Mouse (Mus musculus) G1E (cell line): ENCODE results near the gene Iqcn. TPM values are rescaled to one million over a fixed set of nuclear protein-coding genes. Genes with fewer than 3 reads are reported as not detected.

Experiments used
- ATAC-seq: 2 replicates; pipeline ENCODE4 v1.8.0; 2016; ENCODE audit warnings: mild to moderate bottlenecking; ENCODE audit not compliant: insufficient number of reproducible peaks, poor library complexity, low FRiP score, severe bottlenecking; ENCODE audit errors: extremely low read depth
- DNase-seq: peaks from one replicate; pipeline ENCODE4 v3.0.0; 2012; ENCODE audit warnings: low spot score
- H3K27me3 ChIP-seq: 2 replicates; pipeline ENCODE4 v1.6.1; 2012; ENCODE audit warnings: mild to moderate bottlenecking, low read length, inconsistent platforms; ENCODE audit not compliant: insufficient read depth
- H3K36me3 ChIP-seq: replicated peaks from 2 replicates; pipeline ENCODE3; 2012; ENCODE audit warnings: mild to moderate bottlenecking, inconsistent platforms
- H3K4me1 ChIP-seq: 2 replicates; pipeline ENCODE4 v1.6.1; 2012; ENCODE audit warnings: low read depth, low read length, inconsistent platforms, mixed read lengths; ENCODE audit not compliant: insufficient read depth
- H3K4me3 ChIP-seq: 2 replicates; pipeline ENCODE4 v1.5.1; 2012; ENCODE audit warnings: low read depth, mild to moderate bottlenecking, inconsistent platforms, low read length, moderate library complexity, mixed read lengths
- H3K9me3 ChIP-seq: replicated peaks from 2 replicates; pipeline ENCODE4 v1.6.1; 2012; ENCODE audit warnings: inconsistent platforms
- CTCF ChIP-seq: IDR thresholded peaks from 2 replicates; pipeline ENCODE4 v1.5.1; 2012; ENCODE audit warnings: low read depth, low read length, inconsistent platforms, mixed read lengths
- GATA1 ChIP-seq: IDR thresholded peaks from 2 replicates; pipeline ENCODE4 v1.6.1; 2012; ENCODE audit warnings: borderline replicate concordance, low read length, inconsistent platforms, mixed read lengths
- GATA2 ChIP-seq: IDR thresholded peaks from 2 replicates; pipeline ENCODE4 v1.6.1; 2012; ENCODE audit warnings: low read depth, low read length, inconsistent platforms, borderline replicate concordance
- POLR2AphosphoS5 ChIP-seq: IDR thresholded peaks from 2 replicates; pipeline ENCODE4 v1.6.1; 2012; ENCODE audit warnings: low read depth, low read length, inconsistent platforms; ENCODE audit not compliant: insufficient replicate concordance
- TAL1 ChIP-seq: conservative IDR thresholded peaks from 2 replicates; pipeline ENCODE4 v1.6.1; 2012; ENCODE audit warnings: low read depth, low read length, inconsistent platforms, mixed read lengths
- polyA plus RNA-seq: library from polyadenylated mRNA; stranded (reverse); fragments of >175 nt; gene quantifications from 2 replicates; pipeline ENCODE4 v1.2.3, GENCODE M21; 2012
- total RNA-seq, 2 experiments: library from RNA; stranded (forward) in 1 of 2; stranded (reverse) in 1 of 2; fragments of 200-1000 nt in 1 of 2; fragments of >200 nt in 1 of 2; fragmentation: Nextera tagmentation in 1 of 2; gene quantifications; 2 replicates each; pipeline ENCODE4 v1.2.3; 2014 to 2017

The Iqcn gene
- total and polyA plus RNA-seq, 3 experiments: 0.05 TPM; not detected in 2

DNA sequence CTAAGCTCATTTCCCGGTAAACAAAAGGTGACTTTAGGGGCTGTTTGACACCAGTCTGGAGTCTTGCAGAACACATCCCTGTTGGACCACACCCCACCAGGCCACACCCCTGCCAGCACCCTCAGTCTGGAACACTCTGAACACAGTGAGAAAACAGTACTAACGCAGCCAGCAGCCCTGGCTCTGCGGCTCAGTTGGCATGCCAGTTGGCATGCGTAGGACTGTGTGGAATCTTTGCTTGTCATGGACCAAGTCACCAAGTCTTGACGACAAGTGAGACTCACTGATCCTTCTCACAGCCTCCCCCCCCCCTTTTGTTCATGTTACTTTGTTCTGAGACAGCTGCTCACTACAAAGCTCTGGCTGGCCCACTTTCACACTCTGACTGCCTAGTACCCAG lies 36.2 kb upstream of the Iqcn start:
- no peak for ATAC-seq
- peaks cover 37% of the 10 kb centered on the region for H3K4me1 ChIP-seq
- TF ChIP-seq GATA1 (no peak), CTCF (no peak), GATA2 (no peak), POLR2AphosphoS5 (no peak), TAL1 (no peak)

DNA sequence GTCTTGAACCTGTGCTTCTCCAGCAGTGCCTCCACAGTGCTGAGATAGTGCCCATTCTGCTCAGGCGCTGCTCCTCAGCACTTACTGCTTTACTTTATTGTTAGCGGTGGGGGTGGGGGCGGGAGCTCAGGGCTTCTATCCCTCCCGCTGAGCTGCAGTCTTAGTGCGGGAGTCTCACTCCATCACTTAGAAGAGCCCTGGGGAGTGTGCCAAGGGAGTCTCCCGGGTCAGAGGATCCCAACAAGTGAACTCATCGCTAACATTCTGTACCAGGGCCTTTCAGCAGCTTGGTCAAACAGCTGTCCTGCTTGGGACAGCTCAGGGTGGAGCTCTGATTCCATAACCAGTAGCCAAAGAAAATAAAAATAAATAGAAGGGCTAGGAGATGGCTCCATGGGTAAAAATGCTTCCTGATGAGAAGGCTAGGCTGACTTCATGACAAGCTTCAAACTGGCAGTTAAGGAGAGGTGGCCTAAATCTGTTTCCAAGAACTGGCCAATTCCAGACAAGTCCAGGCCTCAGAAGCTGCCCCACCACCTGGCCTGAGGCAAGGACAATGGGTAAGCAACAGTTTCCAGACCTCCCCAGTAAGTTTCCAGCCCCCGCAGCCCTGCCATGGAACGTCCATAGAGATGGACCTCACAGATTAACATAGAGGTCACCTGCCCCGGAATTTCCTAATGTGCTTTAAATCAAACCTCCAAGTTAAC lies 31.5 kb upstream of the Iqcn start:
- H3K4me1 ChIP-seq: peaks cover 56% of the 10 kb centered on the region
- no peak for ATAC-seq
- H3K27me3 ChIP-seq: peaks cover 3% of the 10 kb centered on the region; the same call in 1 of the 2 replicates
- H3K4me3 ChIP-seq: no peak overlapping the region
- H3K9me3 ChIP-seq: no peaks in the 10 kb centered on the region; the same call in 1 of the 2 replicates
- TF ChIP-seq TAL1 (no peak), CTCF (no peak), POLR2AphosphoS5 (no peak), GATA1 (no peak), GATA2 (no peak)
- H3K36me3 ChIP-seq: peaks cover 28% of the 10 kb centered on the region
- DNase-seq: no peak

More for the DNA sequence above, 36.2 kb upstream of the Iqcn start:
- DNase-seq: no peak
- Histone ChIP-seq H3K4me3 (no peak overlapping the region; the same call in 1 of the 2 replicates), H3K36me3 (no peaks in the 10 kb centered on the region), H3K9me3 (no peaks in the 10 kb centered on the region; the same call in 1 of the 2 replicates), H3K27me3 (peaks cover 3% of the 10 kb centered on the region; the same call in 1 of the 2 replicates)

DNA sequence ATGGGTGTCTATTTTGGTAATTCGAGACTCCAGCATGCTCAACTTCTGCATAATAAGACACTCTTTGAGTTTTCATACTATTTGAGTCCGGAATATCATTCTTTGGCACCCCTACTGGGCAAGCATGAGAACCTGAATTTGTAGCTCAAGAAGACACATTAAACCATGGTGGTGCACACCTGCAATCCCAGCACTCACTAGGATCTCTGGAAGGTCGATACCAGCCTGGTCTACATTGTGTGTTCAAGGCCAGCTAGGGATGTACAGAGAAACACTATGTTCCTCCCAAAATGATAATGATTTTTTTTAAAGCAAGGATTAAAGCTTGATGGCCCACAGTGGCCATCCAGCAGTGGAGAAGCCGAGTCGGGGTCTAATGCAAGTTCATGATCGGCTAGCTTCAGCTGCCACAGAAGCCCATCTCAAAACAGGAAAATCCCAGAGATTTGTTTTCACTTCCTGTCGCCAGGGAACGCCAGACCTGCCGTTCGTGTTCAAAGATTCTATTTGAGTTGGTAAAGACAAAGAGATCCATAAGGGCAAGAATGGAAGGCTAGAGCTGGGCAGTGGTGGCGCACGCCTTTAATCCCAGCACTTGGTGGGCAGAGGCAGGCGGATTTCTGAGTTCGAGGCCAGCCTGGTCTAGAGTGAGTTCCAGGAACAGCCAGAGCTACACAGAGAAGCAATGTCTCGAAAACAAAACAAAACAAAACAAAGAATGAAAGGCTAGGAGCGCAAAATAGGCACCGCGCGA lies 30.8 kb upstream of the Iqcn start:
- Histone ChIP-seq H3K9me3 (no peaks in the 10 kb centered on the region; the same call in 1 of the 2 replicates), H3K27me3 (no peaks in the 10 kb centered on the region), H3K4me3 (peak overlapping the region; percentile 76), H3K36me3 (peaks cover 35% of the 10 kb centered on the region), H3K4me1 (peaks cover 56% of the 10 kb centered on the region)
- TF ChIP-seq GATA2: no peak
- TF ChIP-seq CTCF: no peak
- no peak for TF ChIP-seq POLR2AphosphoS5
- TF ChIP-seq GATA1: no peak
- TF ChIP-seq TAL1: no peak
- no peak for DNase-seq
- ATAC-seq: no peak

DNA sequence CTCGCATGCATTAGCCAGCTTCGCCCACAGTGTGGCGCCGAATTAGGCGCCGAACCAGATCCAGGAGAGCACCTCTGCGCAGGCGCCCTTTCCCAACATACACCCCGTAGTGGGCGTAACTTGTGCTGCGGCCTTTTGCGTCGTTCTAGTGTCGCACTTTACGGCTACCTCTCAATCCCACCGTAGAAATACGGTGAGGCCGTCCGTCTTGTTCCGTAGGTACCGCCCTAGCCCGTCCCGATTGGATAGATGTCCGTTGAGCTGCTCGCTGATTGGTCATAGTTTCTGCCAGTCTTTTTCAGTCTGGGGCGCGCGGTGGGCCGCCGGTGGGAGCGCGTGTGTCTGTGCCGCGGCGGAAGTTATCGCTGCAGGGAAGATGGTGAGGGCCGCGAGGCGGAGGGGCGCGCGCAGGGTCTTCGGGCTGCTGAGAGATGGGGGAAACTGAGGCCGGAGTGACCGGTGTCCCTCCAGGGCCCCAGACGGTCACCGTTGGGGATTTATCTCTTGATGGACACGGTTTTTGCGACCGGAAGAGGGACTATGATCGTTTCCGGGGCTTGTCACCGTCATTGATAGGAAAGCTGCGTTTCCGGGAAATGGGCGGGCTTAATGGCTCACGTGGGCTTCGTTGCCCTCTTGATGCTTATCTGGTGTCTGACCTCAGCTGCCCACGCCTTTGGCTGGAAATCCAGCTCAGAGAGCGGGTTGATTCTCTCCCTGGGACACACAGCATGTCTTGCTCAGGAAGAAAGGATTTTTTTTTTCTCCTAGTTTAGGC lies 30.0 kb upstream of the Iqcn start, which contains the start of gene Lsm4:
Gene Lsm4 (plus strand): TSS at position 170 of the 778 bp plus-strand sequence.
- peak; percentile 42 for TF ChIP-seq CTCF
- TF ChIP-seq POLR2AphosphoS5: no peak
- TF ChIP-seq GATA1: no peak
- TF ChIP-seq TAL1: no peak
- TF ChIP-seq GATA2: peak; percentile 98
- H3K9me3 ChIP-seq: no peaks in the 10 kb centered on the region
- H3K27me3 ChIP-seq: no peaks in the 10 kb centered on the region
- peak within 1 kb of the TSS; percentile 76 for H3K4me3 ChIP-seq
- ATAC-seq: peak; percentile 95
- peak; percentile 97 for DNase-seq
- H3K4me1 ChIP-seq: peaks cover 64% of the 10 kb centered on the region
- peaks cover 42% of the 10 kb centered on the region for H3K36me3 ChIP-seq

DNA sequence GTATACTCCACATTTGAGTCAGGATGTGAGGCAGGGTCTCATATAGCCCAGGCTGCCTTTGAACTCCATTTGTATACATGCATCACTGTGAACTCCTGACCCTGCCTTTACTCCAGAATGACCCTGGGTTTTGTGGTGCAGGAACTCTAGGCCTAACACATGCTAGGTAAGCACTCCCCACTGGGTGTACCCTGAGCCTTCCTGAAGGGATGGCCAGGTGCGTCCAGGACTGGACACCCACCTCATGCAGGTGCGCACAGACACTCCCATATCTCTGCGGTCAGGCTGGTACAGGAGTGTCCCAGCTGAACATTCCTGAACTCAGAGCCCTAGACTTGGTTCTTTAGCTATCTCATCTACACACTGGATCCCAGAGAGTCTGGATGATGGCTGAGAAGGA lies 29.1 kb upstream of the Iqcn start:
- Histone ChIP-seq H3K27me3 (no peaks in the 10 kb centered on the region), H3K9me3 (no peaks in the 10 kb centered on the region), H3K4me3 (peak overlapping the region; percentile 76), H3K36me3 (peaks cover 51% of the 10 kb centered on the region), H3K4me1 (peaks cover 71% of the 10 kb centered on the region)
- ATAC-seq: no peak
- DNase-seq: no peak
- TF ChIP-seq POLR2AphosphoS5: no peak
- TF ChIP-seq GATA1: no peak
- TF ChIP-seq CTCF: no peak
- TF ChIP-seq GATA2: no peak
- TF ChIP-seq TAL1: no peak

DNA sequence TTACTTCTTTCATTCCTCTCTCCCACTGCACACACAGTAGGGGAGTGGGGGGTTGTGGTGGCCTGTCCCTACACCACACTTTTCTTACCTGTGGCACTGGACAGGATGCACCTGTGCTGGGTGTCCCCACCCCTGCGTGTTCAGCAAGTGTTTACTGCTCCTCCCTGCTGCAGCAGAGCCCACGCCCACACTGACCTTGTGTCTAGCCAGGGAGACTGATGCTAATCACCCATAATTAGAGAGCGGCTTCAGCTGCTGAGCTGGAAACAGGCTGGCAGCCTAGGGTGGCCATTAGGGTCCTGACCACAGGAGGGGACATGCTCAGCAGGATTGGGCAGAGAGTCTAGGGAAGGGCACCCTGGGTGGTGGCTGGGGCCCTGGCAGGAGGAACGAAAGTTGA lies 28.5 kb upstream of the Iqcn start:
- H3K9me3 ChIP-seq: no peaks in the 10 kb centered on the region
- H3K4me3 ChIP-seq: peak overlapping the region; percentile 76; the same call in 1 of the 2 replicates
- DNase-seq: no peak
- TF ChIP-seq GATA1: no peak
- no peak for TF ChIP-seq CTCF
- TF ChIP-seq TAL1: no peak
- TF ChIP-seq POLR2AphosphoS5: no peak
- TF ChIP-seq GATA2: no peak
- peaks cover 57% of the 10 kb centered on the region for H3K36me3 ChIP-seq
- H3K4me1 ChIP-seq: peaks cover 77% of the 10 kb centered on the region
- ATAC-seq: no peak
- H3K27me3 ChIP-seq: no peaks in the 10 kb centered on the region
